Mouse (Mus musculus) left cerebral cortex, postnatal 4 days (tissue): Measurements from ENCODE around the gene Slc39a10. TPM values are rescaled to one million over a fixed set of nuclear protein-coding genes. Genes with fewer than 3 reads are reported as not detected.

ENCODE experiments used
- DNase-seq: peaks from one replicate; pipeline ENCODE4 v3.0.0-alpha.2; 2022
- intact Hi-C: fragments of 180-260 bp; cut with DNase I; formaldehyde crosslinking; loops from one replicate; pipeline ENCODE4 v1.15.1; 2025
- total RNA-seq, 2 experiments: library from RNA; stranded (reverse); gene quantifications; 2 replicates each; pipeline ENCODE4 v1.2.3; 2021

Slc39a10 gene
- total RNA-seq, 2 experiments from 2014 or later, result 94.0 to 97.2 TPM

DNA sequence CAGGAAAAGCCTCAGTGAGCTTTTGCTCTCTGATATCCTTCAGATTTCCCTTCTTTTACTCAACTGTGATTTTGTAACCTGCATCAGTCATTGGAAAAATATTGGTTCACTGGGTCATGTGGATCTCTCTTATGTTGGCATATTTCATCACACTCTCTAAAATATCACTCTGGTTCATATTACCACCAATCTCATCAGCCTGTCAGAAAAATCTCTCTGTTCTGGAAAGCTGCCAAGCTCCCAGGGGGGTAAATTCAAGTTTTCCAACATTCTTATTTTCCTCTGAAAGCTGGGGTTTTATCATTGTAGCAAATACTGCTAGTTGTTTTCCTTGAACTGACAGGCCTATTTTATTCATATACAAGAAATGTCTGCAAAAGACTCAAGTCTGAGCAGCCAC lies 22.9 kb downstream of the Slc39a10 start:
- DNase-seq, result no peak
- intact Hi-C loops, result no loop called here

DNA sequence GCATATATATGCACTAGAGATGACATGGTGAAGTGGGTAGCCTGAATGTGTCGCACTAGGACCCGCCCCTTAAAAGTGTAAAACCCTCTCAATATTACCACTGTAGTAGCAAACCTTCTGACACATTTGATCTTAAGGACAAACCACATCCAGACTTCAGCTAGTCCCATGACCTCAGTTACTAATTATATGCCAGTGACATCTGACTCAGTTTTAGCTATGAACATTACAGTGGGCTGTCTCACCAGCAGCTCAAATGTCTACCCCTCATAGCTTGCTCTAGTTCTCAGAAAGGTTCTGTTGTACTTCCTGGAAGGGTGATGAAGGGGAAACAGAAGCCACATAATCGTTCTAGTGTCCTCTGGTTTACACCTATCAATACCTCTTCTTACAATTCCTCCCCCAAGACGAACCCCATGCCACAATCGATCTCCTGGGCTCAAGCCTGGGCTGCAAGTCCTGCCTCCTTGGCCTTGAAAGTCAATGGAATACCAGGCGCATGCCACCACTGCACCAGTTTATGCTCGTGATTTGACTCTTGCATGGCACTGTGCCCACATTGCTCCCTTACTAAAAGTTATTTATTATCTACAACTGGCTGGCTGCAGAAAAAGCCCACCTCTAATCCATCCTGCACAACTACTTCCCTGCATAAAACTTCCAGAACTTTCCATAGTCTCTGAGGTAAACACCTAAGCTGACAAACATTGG lies 28.3 kb downstream of the Slc39a10 start:
- intact Hi-C loops, result no loop called here
- DNase-seq, result no peak

- no peak for DNase-seq
- intact Hi-C loops, result no loop called here
Measured at GRCm38 (mm10) chr1:46863434-46863833, 29.2 kb downstream of the Slc39a10 start.

DNA sequence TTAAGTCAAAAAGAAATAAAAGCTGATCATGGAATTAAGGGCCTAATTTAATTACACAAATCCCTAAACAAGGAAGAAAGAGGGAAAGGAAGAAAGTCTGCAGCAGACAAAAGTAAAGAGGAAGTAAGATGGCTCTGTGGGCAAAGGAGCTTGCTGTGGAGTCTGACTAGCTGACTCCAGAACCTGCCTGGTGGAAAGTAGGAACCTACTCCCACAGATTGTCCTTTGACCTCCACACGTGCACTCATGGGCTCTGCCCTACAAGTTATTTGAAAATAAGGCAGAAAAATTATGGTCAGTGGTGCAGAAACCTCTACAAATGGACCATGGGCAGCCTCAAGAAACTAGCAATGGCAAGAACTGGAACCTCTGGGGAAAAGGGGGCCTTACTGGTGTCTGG lies 32.6 kb downstream of the Slc39a10 start:
- intact Hi-C loops, result no loop called here
- DNase-seq, result no peak

GRCm38 (mm10) chr1:46858579-46858978 lies 34.1 kb downstream of the Slc39a10 start:
- intact Hi-C loops, result loop anchor here (10.0 kb wide), 1 partner anchor 406 kb away; no protein-coding TSS in a partner anchor
- DNase-seq, result no peak

- DNase-seq, result no peak
- intact Hi-C loops, result loop anchor here (10.0 kb wide), 1 partner anchor 408 kb away; no protein-coding TSS in a partner anchor
Measured at GRCm38 (mm10) chr1:46856498-46856897, 36.2 kb downstream of the Slc39a10 start.

GRCm38 (mm10) chr1:46854036-46854900 lies 38.4 kb downstream of the Slc39a10 start:
- intact Hi-C loops, result loop anchor here (5.0 to 10.0 kb wide), 2 partner anchors 118 to 411 kb away; no protein-coding TSS in a partner anchor
- DNase-seq, result no peak

DNA sequence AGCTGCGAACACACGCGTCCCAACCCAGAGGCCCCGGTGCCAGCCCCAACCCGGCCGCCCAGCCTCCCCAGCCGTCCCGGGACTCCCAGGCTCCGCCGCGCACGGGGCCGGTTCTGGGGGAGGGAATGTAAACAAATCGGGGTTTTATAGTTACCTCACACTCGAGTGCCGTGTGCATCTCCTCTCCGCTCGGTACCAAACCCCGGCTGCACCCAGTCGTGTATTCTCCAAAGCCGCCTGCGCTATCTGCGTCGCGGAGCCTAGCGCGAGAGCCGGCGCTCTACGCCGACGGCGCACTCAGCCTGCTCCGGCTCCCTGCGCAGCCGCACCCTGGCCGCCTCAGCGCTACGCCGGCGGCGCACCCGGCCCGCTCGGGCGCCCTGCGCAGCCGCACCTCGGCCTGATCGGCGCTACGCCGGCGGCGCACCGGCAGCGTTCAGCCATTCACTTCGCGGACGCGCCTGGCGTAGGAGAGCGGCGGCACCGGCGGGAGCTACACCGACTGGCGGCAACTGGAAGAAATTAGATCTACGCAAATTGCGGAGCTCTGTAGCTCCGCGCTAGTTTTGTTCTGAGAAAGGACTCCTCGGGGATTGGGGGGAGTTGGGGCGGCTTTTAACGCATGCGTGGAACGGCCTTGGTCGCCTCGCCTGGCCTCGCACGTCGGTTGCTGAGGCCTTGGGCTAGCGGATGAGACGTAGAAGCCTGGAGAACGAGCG lies 39.2 kb downstream of the Slc39a10 start:
- intact Hi-C loops, result loop anchor here (5.0 to 10.0 kb wide), 2 partner anchors 119 to 411 kb away; no protein-coding TSS in a partner anchor

GRCm38 (mm10) chr1:46852600-46853272 lies 39.9 kb downstream of the Slc39a10 start:
- DNase-seq, result peak; percentile 73
- intact Hi-C loops, result loop anchor here (5.0 to 10.0 kb wide), 2 partner anchors 120 to 412 kb away; no protein-coding TSS in a partner anchor

More for the DNA sequence above, 39.2 kb downstream of the Slc39a10 start:
- DNase-seq, result peak; percentile 96

GRCm38 (mm10) chr1:46852216-46852599 lies 40.4 kb downstream of the Slc39a10 start:
- DNase-seq, result no peak
- intact Hi-C loops, result loop anchor here (5.0 to 10.0 kb wide), 2 partner anchors 120 to 413 kb away; no protein-coding TSS in a partner anchor

GRCm38 (mm10) chr1:46851586-46851985 lies 41.1 kb downstream of the Slc39a10 start:
- intact Hi-C loops, result loop anchor here (5.0 to 10.0 kb wide), 2 partner anchors 121 to 413 kb away; no protein-coding TSS in a partner anchor
- DNase-seq, result no peak

GRCm38 (mm10) chr1:46849758-46850157 lies 42.9 kb downstream of the Slc39a10 start:
- intact Hi-C loops, result loop anchor here (5.0 to 10.0 kb wide), 2 partner anchors 123 to 415 kb away; no protein-coding TSS in a partner anchor
- DNase-seq, result peak; percentile 24

DNA sequence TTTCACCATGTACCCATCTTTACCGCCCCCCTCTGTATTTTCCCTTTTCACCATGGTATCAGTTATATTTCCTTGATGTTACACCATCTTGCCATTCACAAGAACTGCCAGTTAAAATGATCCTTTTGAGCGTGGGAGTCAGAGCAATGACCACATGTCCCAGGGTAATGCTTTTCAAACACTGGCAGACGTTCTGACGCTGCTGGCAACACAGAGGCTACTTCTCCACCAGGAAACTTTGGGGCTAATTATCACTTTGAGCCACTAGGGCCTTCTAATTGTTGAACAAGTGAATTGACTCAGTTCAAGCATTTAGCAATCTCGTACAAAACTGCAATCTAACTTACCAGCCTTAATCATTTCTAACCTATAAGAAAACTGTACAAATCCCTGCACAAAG lies 47.4 kb downstream of the Slc39a10 start:
- intact Hi-C loops, result no loop called here
- DNase-seq, result no peak

GRCm38 (mm10) chr1:46844281-46844680 lies 48.4 kb downstream of the Slc39a10 start:
- intact Hi-C loops, result no loop called here
- DNase-seq, result no peak

DNA sequence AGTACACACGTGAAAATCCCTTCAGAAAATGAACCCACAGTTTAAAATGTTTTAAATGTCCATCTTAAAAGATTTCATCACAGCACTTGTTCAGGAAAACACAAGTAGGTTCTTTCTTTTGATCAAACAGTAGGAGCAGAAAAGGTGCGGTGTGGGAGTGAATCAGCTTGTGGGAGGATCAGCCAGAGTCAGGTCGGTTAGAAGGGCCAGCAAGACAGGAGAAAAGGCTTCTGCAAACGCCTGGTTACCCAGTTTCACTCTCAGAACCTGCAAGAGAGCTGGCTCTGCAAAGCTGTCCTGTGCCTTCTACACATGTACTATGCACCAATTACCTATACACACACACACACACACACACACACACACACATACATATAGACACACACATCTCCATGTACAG lies 49.2 kb downstream of the Slc39a10 start:
- intact Hi-C loops, result no loop called here

DNA sequence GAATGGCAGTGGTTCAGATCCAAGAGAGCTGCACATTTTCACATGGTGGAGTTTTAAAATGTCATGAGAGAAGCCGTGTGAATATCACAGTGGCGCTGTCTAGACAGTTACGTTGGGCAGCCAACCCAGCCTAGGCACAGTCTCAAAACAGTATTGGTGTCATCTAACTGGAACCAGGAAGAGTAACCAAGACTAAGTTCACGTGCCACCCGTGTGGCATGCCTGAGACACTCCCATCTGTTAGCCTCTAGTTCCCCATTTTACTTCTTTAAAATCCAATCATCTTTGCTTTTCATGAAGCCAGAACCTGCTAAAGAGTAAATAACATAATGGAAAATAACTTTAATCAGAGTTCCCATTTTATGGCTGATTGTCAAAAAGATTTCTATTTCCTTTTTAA lies 60.7 kb downstream of the Slc39a10 start:
- intact Hi-C loops, result no loop called here
- DNase-seq, result no peak

More for the DNA sequence above, 49.2 kb downstream of the Slc39a10 start:
- no peak for DNase-seq

- DNase-seq, result no peak
- intact Hi-C loops, result no loop called here
Measured at GRCm38 (mm10) chr1:46830066-46830843, 62.4 kb downstream of the Slc39a10 start.

- intact Hi-C loops, result no loop called here
- no peak for DNase-seq
Measured at GRCm38 (mm10) chr1:46822256-46822972, 70.2 kb downstream of the Slc39a10 start.

DNA sequence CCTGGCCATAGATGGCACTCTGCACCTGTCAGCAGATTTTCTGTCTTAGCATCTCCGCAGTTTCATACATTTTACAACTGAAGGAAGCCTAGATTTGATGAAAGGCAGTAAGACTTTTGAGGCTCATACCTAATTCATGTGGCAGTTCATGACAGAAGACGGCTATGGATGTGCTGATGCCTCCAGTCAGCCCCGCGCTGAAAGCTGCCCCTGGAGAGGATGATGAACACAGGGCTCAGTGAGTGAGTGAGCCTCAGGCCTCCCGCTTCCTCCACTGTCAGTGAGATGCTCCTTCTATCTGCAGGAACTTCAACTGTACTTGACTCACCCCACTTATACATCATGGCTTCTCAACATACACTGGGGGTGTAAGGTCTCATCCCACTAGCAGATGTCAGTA lies 74.7 kb downstream of the Slc39a10 start:
- DNase-seq, result no peak
- intact Hi-C loops, result no loop called here
